Mouse (Mus musculus) left cerebral cortex, adult 11 months (tissue): ENCODE measurements around the gene Slc18b1.

Experiments
- DNase-seq: peaks from one replicate; pipeline ENCODE4 v3.0.0; 2022; ENCODE audit warnings: low spot score

Gene Slc18b1

GRCm38 (mm10) chr10:23806201-23806600 lies 9.4 kb downstream of the Slc18b1 start:
- no peak for DNase-seq

- DNase-seq = no peak
Observed at GRCm38 (mm10) chr10:23811635-23812437, 15.1 kb downstream of the Slc18b1 start.

- no peak for DNase-seq
Observed at GRCm38 (mm10) chr10:23812438-23812759, 15.6 kb downstream of the Slc18b1 start.

GRCm38 (mm10) chr10:23812852-23813766 lies 16.3 kb downstream of the Slc18b1 start:
- no peak for DNase-seq

- peak; percentile 63 for DNase-seq
Observed at GRCm38 (mm10) chr10:23815168-23815567, 18.4 kb downstream of the Slc18b1 start.

- no peak for DNase-seq
Observed at GRCm38 (mm10) chr10:23816241-23816640, 19.5 kb downstream of the Slc18b1 start.

- no peak for DNase-seq
Observed at GRCm38 (mm10) chr10:23826516-23826915, 29.7 kb downstream of the Slc18b1 start.

GRCm38 (mm10) chr10:23836003-23836964 lies 39.5 kb downstream of the Slc18b1 start:
- DNase-seq = no peak

- no peak for DNase-seq
Observed at GRCm38 (mm10) chr10:23837115-23837514, 40.3 kb downstream of the Slc18b1 start.

GRCm38 (mm10) chr10:23838910-23839309 lies 42.1 kb downstream of the Slc18b1 start:
- DNase-seq = no peak

- DNase-seq = no peak
Observed at GRCm38 (mm10) chr10:23839368-23839767, 42.6 kb downstream of the Slc18b1 start.

- DNase-seq = no peak
Observed at GRCm38 (mm10) chr10:23840496-23840895, 43.7 kb downstream of the Slc18b1 start.

- no peak for DNase-seq
Observed at GRCm38 (mm10) chr10:23851228-23851912, 54.6 kb downstream of the Slc18b1 start, which contains the start of gene Vnn3. Gene Vnn3 (plus strand): TSS chr10:23851462.

GRCm38 (mm10) chr10:23852096-23852495 lies 55.3 kb downstream of the Slc18b1 start:
- no peak for DNase-seq

- DNase-seq = no peak
Observed at GRCm38 (mm10) chr10:23864362-23865312, 67.9 kb downstream of the Slc18b1 start.
